Mouse (Mus musculus) embryonic stem cell, embryonic (primary cell): Measurements from ENCODE around the gene Ephx3.

Source experiments
- CTCF ChIA-PET, 4 experiments: fragments of 300-600 bp in 2 of 4; fragments of 350-600 bp in 2 of 4; sonication (Branson Sonifier 250); formaldehyde crosslinking; loops; one replicate each; lab custom pipeline; 2022; ENCODE audit warnings: inconsistent platforms in 2 of 4; lab: Charles Lee
- POLR2A ChIA-PET, 4 experiments: fragments of 300-600 bp in 2 of 4; fragments of 350-600 bp in 2 of 4; sonication (Branson Sonifier 250); formaldehyde crosslinking; loops; one replicate each; lab custom pipeline; 2022; ENCODE audit warnings: antibody characterized with exemption in 4 of 4, inconsistent platforms in 1 of 4; lab: Charles Lee

Ephx3 gene

DNA sequence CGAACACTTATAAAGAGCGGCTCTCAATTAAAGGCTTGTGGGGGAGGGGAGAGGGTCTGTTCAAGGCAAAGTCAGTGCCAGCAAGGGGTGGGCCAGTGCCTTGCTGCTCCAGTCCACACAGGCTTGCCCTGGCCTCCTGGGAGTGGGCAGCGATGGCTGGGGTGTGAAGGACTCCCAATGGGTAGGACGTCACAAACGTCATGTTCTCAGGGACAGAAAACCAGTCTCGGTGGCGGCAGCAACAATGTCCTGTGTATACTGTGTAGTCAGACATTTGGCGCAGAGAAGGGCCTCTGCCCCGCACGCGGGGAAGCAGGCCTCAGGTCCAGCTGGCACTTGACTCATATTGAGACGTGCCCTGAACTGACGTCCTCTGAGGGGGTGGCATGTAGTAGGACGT, 7.8 kb upstream of the Ephx3 start:
- ChIA-PET CTCF (interaction anchor here in 2 of 4 experiments (0.8 to 3.2 kb wide), 5 partner anchors 8 to 78 kb away, joined by 3 to 10 read pairs (median 4); partner anchors contain the start of gene Ephx3 (in 1 of the 2)), POLR2A (interaction anchor here in 3 of 4 experiments (0.6 to 3.3 kb wide), 4 partner anchors 12 to 66 kb away, joined by 3 to 20 read pairs (median 8); no protein-coding TSS in a partner anchor)

DNA sequence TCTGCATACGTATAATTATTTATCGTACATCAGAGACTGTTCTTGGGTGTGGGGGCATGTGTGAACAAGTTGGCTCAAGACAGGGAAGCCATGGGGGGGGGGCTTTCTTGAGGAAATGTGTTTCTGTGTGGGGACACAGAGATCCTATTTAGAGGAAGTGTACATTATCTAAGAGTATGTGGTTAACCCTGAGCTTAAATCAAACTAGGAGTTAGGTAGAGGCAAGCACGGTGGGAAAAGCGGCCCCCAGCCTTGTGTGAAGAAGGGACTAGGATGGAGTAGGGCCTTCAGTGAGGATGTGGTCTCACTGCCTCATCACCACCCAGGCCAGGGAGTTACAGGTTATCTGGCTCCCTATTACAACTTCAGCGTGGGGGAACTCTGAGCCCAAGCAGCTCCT, 6.4 kb upstream of the Ephx3 start:
- POLR2A ChIA-PET, result interaction anchor here in 2 of 4 experiments (0.6 to 2.5 kb wide), 9 partner anchors 12 to 100 kb away, joined by 3 to 8 read pairs (median 3); no protein-coding TSS in a partner anchor
- CTCF ChIA-PET, result interaction anchor here (0.5 to 2.2 kb wide), 9 partner anchors 14 to 526 kb away, joined by 3 to 24 read pairs (median 5); no protein-coding TSS in a partner anchor

DNA sequence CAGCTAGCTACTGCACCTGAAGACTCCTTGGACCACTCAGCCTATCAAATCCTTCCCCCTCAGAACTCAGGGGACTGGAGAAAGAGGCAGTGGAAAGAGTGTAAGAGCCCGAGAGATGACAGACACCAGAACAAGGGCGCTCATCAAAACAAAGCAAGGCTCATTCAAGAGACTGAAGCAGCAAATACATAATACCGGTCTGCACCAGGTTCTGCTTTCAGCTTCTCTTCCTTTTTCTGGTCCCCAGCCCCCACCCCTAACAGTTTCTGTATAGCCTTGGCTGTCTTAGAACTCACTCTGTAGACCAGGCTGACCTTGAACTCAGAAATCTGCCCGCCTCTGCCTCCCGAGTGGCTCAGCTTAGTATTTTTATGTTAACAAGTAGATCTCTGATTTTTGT, 3.7 kb upstream of the Ephx3 start:
- CTCF ChIA-PET, result interaction anchor here in 3 of 4 experiments (0.7 to 2.0 kb wide), 4 partner anchors 16 to 31 kb away, joined by 3 to 8 read pairs (median 4); no protein-coding TSS in a partner anchor
- POLR2A ChIA-PET, result interaction anchor here in 2 of 4 experiments (0.6 to 2.0 kb wide), 4 partner anchors 10 to 81 kb away, joined by 3 to 9 read pairs (median 4); no protein-coding TSS in a partner anchor

- ChIA-PET POLR2A (interaction anchor here (0.5 to 4.4 kb wide), 49 partner anchors 8 to 1153 kb away, joined by 3 to 38 read pairs (median 4); partner anchors contain the start of genes Akap8l (in 2 of the 4), Akap8 (in 1 of the 4) and Notch3 (in 1 of the 4)), CTCF (interaction anchor here (0.6 to 2.5 kb wide), 20 partner anchors 8 to 1591 kb away, joined by 3 to 10 read pairs (median 4); no protein-coding TSS in a partner anchor)
Observed at GRCm38 (mm10) chr17:32189850-32190249, 501 bp upstream of the Ephx3 start.

DNA sequence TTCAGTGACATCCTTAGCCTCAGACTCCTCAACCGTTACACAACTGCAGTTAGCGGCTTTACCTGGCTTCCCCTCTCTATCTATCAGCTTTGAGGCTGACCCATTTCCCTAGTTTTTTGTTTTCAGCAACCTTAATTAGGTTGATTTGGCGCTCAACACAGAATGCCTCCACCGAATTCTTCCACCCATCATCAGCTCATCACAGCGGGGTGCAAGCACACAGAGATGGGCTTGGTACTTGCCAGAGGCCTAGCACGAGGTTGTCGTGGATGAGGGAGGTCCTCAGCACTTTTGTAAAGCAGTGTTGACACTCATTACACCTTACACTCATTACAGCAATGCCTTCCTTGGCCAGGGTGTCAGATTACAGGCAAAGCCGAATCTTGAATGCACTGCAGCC, 6.3 kb downstream of the Ephx3 start:
- ChIA-PET CTCF (interaction anchor here in 1 of 4 experiments (1.0 kb wide), 1 partner anchor 21 kb away, joined by 3 read pairs; no protein-coding TSS in a partner anchor), POLR2A (interaction anchor here in 3 of 4 experiments (0.6 to 1.9 kb wide), 8 partner anchors 10 to 900 kb away, joined by 3 to 11 read pairs (median 4); no protein-coding TSS in a partner anchor)

DNA sequence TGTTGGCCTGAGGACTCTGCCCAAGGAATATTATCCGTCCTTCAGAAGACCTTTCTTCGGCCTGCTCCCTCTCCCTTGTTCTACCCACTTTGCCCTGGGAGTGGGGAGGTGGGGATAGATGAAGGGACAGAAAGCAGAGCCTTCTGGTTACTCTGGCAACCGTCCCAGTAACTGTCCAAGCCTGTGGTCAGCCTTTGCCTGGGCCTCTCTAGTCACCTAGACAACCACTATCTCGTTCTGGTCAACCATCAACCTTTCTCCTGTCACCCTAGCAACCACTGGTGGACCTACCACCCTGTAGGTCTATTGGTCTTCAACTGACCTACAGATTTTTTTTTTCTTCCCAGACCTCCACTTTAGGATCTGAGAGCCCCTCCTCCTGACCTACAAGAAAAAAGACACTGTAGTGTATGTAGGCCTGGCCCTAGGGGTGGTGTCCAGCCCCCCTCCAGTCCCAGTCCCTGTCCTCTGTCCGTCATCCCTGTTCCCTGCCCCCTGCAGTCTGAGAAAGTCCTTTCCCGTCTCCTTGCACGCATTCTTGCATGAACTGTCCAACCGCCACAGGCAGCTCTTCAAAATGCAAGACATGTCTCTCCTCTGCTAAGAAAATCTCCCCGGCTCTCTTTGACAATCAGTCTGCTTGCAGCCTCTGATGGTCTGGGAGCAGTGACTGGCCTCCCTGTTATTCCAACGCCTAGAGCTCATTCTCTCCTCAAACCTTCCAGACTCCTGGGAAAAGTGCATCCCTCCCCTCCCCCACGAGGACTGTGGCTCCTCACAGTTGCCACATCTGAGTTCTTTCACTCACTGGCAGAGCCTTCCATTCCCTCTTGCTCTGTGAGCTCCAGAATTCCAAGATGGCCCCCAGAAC, 9.5 kb downstream of the Ephx3 start:
- ChIA-PET CTCF (interaction anchor here in 3 of 4 experiments (1.1 to 2.0 kb wide), 5 partner anchors 17 to 300 kb away, joined by 3 to 10 read pairs (median 3); no protein-coding TSS in a partner anchor), POLR2A (interaction anchor here (0.7 to 2.5 kb wide), 4 partner anchors 9 to 10 kb away, joined by 4 to 14 read pairs (median 5); partner anchors contain the start of gene Ephx3 (in 3 of the 4))

DNA sequence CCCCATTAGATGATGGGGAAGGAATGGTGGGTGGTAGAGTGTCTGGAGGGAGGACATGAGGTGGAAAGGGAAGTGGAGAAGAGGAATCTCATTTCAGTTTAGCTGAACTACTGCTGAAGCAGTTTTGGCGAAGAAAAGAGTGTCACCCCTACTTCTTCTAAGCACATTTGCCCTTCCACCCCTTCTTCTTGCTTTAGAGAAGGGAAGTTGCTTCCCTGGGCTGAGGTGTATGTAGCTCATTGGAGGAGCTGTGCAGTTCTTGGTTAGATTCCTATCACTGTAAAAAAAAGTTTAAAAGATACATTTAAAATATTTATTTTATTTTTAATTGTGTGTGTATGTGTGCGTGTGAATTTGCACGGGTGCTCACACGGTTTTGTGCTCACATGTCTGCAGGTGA, 12.4 kb downstream of the Ephx3 start:
- POLR2A ChIA-PET, result interaction anchor here in 3 of 4 experiments (0.6 to 2.8 kb wide), 6 partner anchors 11 to 142 kb away, joined by 3 to 14 read pairs (median 6); partner anchors contain the start of genes Ephx3 (in 1 of the 3) and Notch3 (in 1 of the 3)
- CTCF ChIA-PET, result interaction anchor here in 1 of 4 experiments (0.5 to 1.3 kb wide), 2 partner anchors 15 to 722 kb away, joined by 3 read pairs; no protein-coding TSS in a partner anchor

DNA sequence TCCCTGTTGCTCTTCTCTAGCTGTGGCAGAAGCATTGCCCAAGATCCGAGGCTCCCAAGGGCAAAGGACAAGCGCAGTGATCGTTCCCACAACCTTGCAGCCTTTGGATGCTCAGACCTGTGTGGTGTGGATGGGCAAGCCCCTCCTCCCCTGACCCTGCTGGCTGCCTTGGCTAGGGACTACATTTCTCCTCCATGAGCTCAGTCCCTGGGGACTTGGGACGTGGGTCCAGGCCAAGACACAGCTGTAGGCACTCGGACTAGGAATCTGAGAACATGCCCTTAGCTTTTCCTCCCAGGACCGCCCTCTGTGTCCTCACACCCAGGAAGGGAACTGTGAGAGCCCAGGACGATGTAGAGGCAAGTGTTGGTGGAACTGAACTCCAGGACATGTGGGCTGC, 16.2 kb downstream of the Ephx3 start:
- POLR2A ChIA-PET, result interaction anchor here in 2 of 4 experiments (1.0 to 2.0 kb wide), 4 partner anchors 10 to 37 kb away, joined by 3 to 7 read pairs (median 5); partner anchors contain the start of gene Ephx3 (in 1 of the 2)
- CTCF ChIA-PET, result interaction anchor here in 2 of 4 experiments (0.6 to 1.7 kb wide), 4 partner anchors 10 to 845 kb away, joined by 3 to 5 read pairs (median 4); no protein-coding TSS in a partner anchor

GRCm38 (mm10) chr17:32172485-32172884, 16.9 kb downstream of the Ephx3 start:
- ChIA-PET POLR2A (interaction anchor here in 2 of 4 experiments (0.6 to 2.0 kb wide), 3 partner anchors 10 to 1081 kb away, joined by 4 to 7 read pairs (median 6); no protein-coding TSS in a partner anchor), CTCF (interaction anchor here in 2 of 4 experiments (1.2 to 1.7 kb wide), 2 partner anchors 10 to 29 kb away, joined by 3 to 5 read pairs; no protein-coding TSS in a partner anchor)

- POLR2A ChIA-PET, result interaction anchor here in 2 of 4 experiments (0.5 to 1.8 kb wide), 6 partner anchors 9 to 293 kb away, joined by 3 to 5 read pairs (median 3); no protein-coding TSS in a partner anchor
Observed at GRCm38 (mm10) chr17:32169518-32170225, 19.7 kb downstream of the Ephx3 start.

GRCm38 (mm10) chr17:32166687-32167086, 22.7 kb downstream of the Ephx3 start, which contains the start of gene Notch3:
TSS of gene Notch3 (minus strand) at chr17:32166852.
- POLR2A ChIA-PET, result interaction anchor here in 3 of 4 experiments (0.5 to 3.7 kb wide), 20 partner anchors 11 to 604 kb away, joined by 3 to 28 read pairs (median 5); partner anchors contain the start of genes Ephx3 (in 2 of the 3), Akap8 (in 1 of the 3), Brd4 (in 1 of the 3) and Cyp4f17 (in 1 of the 3)
- CTCF ChIA-PET, result interaction anchor here in 3 of 4 experiments (1.1 to 1.6 kb wide), 4 partner anchors 22 to 43 kb away, joined by 3 to 15 read pairs (median 6); partner anchors contain the start of gene Ephx3 (in 1 of the 3)

More at GRCm38 (mm10) chr17:32169518-32170225, 19.7 kb downstream of the Ephx3 start:
- CTCF ChIA-PET, result interaction anchor here in 1 of 4 experiments (1.1 kb wide), 1 partner anchor 20 kb away, joined by 3 read pairs; no protein-coding TSS in a partner anchor

DNA sequence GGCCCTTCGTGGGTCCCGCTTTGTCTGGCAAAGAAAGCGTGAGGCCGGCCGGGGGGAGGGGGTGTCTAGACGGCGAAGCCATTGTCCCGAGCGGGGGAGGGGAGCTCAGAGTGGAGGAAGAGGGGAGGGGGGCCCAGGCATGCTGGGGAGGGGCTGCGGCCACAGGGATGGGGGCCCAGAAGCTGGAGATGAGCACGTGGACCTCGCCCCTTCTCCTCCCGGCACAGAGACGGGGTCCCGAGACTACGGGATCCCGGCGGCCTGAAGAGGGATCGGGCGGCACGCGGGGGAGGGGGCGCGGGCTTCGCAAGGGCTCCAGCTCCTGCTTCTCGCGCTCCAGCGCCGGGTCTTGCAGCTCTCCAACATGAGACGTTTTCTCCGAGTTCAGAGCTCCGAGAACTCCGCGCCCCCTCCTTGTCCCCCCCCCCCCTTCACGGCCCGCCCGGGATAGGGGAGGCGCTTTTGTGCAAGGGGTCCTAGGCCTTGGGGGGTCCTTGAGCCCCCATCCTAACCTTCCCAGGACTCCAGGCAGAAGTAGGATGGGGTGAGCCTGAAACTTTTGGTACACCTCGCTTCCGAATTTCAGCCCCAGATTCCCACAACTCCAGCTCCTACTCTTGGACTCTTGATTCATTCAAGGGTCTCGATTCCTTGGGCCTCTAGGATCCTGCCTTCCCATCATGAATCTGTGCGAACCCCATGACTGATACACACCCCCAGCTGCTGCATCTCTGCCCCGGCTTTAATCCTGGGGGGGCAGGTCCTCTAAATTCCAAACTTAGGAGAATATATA, 23.4 kb downstream of the Ephx3 start:
- CTCF ChIA-PET, result interaction anchor here (0.6 to 1.6 kb wide), 15 partner anchors 23 to 489 kb away, joined by 3 to 15 read pairs (median 4); partner anchors contain the start of gene Ephx3 (in 1 of the 4)
- POLR2A ChIA-PET, result interaction anchor here in 3 of 4 experiments (0.5 to 3.7 kb wide), 43 partner anchors 11 to 1844 kb away, joined by 3 to 28 read pairs (median 5); partner anchors contain the start of genes Brd4 (in 2 of the 3), Ephx3 (in 2 of the 3), Hsf2bp (in 2 of the 3) and Rrp1b (in 2 of the 3)

DNA sequence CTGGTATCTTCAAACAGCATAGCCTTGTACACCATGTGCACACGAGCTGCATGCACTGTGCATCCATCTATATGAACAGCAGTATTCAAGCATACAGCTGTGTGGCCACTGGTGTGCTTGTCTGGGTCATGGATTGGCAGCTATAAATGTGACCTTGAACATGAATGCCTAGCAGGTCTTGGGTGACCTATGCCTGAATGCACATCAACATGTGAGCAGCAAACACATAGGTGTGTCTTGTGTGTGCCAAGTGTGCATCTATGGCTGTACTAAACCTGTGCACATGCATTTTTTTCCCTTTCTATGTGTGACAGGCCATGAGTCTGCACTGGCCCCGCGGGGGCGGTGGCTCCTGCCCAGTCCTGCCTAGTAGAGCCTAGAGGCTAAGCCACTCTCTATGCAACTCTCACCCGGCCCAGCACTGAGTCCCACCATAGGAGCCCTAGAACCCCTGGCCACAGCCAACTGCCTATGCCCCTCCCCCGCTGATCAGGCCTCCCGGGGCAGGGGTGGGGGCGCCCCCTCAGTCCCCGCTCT, 24.0 kb downstream of the Ephx3 start:
- CTCF ChIA-PET, result interaction anchor here (0.6 to 1.6 kb wide), 16 partner anchors 22 to 489 kb away, joined by 3 to 15 read pairs (median 4); partner anchors contain the start of gene Ephx3 (in 1 of the 4)
- POLR2A ChIA-PET, result interaction anchor here (0.6 to 3.7 kb wide), 40 partner anchors 11 to 344 kb away, joined by 3 to 28 read pairs (median 5); partner anchors contain the start of genes Brd4 (in 2 of the 4), Ephx3 (in 2 of the 4), Akap8 (in 1 of the 4) and Akap8l (in 1 of the 4)

DNA sequence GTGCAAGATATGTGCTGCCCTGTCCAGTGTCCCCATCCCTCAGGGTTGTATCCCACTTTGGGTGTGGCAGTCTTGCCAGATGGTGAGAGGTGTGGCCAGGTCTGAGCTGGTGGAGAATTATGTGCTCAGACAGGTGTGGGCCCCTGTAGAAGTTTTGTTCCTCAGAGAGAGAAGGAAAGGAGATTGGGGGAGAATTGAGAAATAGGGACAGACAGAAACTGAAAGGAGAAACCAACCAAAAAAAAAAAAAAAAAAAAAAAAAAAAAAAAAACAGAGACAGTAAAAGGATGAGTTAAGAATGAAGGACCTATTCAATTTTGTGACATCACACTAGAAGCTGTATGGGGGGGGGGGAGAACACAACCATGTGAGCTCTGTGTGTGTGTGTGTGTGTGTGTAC, 24.6 kb downstream of the Ephx3 start:
- ChIA-PET POLR2A (interaction anchor here (0.7 to 3.7 kb wide), 13 partner anchors 11 to 232 kb away, joined by 3 to 28 read pairs (median 5); partner anchors contain the start of genes Ephx3 (in 2 of the 4) and Brd4 (in 1 of the 4)), CTCF (interaction anchor here in 3 of 4 experiments (0.6 to 0.7 kb wide), 3 partner anchors 22 to 178 kb away, joined by 5 to 7 read pairs (median 5); no protein-coding TSS in a partner anchor)
